Mouse (Mus musculus): ENCODE results near the gene Zzz3.

Zzz3 gene

DNA sequence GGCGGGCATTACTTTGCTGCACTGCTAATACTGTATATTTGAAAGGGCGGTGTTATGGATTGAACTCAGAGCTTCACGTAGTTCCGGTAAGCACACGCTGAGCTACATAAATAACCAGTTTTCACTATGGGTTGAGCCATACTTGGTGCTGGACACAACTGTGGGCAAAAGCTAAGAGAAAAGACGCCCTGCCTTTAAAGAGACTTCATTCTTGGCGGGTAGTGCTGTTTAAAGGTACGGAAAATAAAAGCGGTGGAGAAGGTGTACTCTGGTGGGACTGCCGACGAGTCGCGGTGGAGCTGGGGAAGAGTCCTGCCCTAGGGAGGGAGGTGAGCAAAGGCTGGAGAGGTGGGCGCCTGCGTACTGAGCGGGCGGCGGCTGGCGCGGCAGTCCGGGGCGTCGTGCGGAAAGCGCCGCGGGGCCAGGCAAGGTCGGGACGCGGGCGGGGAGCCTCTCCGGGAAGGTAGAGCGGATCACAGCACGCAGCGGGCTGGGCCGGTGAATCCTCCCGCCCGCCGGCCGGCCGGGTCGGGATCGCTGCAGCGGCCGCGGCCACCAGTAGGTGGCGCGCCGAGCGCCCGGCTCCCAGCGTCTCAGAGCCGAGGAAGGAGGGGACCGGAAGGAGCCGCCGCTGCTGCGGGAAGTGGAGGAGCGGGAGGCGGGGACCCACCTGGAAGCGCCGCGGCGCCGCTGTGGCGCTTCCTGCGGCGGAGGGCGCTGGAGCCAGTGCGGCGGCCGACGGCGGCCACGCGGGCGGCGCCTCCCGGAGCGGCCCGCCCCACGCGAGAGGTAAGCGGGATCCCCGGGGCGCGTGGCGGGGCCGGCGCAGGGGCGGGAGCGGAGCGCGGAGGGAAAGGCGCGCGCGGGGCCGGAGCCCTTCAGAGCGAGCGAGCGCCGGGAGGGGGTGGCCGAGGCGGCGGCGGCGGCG is at the start of gene Zzz3:
Zzz3 (plus strand) TSS at position 124 of the 928 bp plus-strand sequence.
- peak; percentile 78 to 87 for DNase-seq (ENCODE audit: low spot score in 2 of 2)

- peak; percentile 90 to 96 for DNase-seq (ENCODE audit: low spot score in 2 of 2)
Measured at GRCm38 (mm10) chr3:152345732-152346632, 49.3 kb upstream of the Zzz3 start, which contains the start of gene Usp33. TSS of gene Usp33 (plus strand) at chr3:152346478.

- DNase-seq (ENCODE audit: low spot score in 2 of 2): peak in 1 of 2 experiments; percentile 27
Measured at GRCm38 (mm10) chr3:152346633-152347141, 48.6 kb upstream of the Zzz3 start.

GRCm38 (mm10) chr3:152347227-152347626 is 48.0 kb upstream of the Zzz3 start:
- DNase-seq (ENCODE audit: low spot score in 2 of 2): no peak

- DNase-seq (ENCODE audit: low spot score in 2 of 2): no peak
Measured at GRCm38 (mm10) chr3:152348011-152348830, 47.1 kb upstream of the Zzz3 start.

- no peak for DNase-seq (ENCODE audit: low spot score in 2 of 2)
Measured at GRCm38 (mm10) chr3:152350431-152350830, 44.8 kb upstream of the Zzz3 start.

DNA sequence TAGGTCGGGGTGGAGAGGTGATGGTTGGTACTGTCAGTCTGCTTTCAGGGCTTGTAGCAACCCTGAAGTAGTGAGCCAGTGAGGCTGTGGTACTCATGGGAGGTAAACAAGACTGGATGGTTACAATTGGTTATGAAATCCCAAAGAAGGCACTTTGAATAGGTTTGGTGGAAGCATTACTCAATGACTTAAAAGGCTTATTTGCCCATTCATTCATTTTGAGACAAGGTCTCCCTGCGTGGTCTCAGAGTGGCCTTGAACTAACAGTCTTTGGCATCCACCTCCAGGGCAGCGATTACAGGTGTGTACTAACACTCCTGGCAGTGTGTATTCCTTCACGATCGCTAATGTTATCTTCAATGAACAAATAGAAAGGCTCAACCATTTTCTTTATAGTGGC is 44.3 kb upstream of the Zzz3 start:
- no peak for DNase-seq (ENCODE audit: low spot score in 2 of 2)

- DNase-seq (ENCODE audit: low spot score in 2 of 2): no peak
Measured at GRCm38 (mm10) chr3:152352289-152352688, 43.0 kb upstream of the Zzz3 start.

- DNase-seq (ENCODE audit: low spot score in 2 of 2): no peak
Measured at GRCm38 (mm10) chr3:152353434-152354177, 41.7 kb upstream of the Zzz3 start.

DNA sequence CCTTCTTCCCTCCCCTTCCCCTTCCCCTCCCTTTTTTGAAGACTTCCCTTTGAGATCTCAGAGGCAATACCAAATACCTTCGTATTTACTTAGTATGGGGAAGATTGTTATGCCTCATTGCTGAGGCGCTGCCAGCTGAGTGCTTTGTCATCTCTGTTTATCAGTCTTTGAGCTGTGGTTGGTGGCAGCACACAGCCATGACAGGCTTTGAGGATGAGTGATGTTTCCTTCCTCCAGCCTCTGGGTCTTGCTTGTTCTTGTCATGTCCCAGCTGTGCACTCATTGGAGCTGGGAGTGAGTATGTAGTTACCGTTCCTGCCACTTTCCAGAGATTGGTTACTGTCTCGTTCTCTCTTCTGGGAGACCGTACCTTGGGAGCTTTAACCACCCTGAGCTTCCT is 39.9 kb upstream of the Zzz3 start:
- no peak for DNase-seq (ENCODE audit: low spot score in 2 of 2)

DNA sequence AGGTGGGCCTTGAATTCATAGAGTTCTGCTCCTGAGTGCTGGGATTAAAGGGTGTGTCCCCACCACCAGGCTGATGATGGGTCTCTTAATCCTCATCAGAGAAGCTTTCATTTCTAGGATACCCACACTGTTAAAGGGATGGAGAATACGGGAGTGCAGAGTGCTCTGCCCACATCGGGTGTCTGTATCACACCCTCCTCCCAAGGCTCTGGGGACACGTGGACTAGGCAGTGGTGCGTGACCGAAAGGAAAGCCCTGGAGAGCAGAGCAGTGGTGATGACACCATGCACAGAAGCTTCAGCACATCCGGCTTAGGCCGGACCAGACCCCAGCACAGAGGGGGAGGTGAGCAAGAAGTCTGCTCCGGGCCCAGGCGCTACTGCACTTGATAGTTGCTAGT is 38.5 kb upstream of the Zzz3 start:
- no peak for DNase-seq (ENCODE audit: low spot score in 2 of 2)

DNA sequence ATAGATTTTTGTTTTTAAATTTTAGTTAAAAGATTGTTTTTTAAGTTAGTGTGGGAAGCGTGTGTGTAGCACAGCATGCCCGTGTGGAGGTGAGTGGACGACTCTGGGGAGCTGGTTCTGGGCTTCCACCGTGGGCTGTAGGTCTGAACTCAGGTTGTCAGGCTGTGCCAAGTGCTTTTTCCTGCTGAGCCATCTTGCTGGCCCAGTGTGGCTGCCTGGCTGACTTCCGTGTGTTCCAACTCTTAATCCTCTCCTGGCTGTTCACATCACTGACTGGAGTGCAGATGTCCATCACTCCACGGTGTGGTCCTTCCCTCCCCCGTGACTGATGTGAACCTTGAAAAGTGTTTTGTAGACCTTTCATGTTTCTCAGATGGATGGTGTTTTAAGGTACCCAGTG is 36.1 kb upstream of the Zzz3 start:
- DNase-seq (ENCODE audit: low spot score in 2 of 2): no peak

GRCm38 (mm10) chr3:152364181-152364580 is 31.1 kb upstream of the Zzz3 start:
- DNase-seq (ENCODE audit: low spot score in 2 of 2): no peak

- DNase-seq (ENCODE audit: low spot score in 2 of 2): no peak
Measured at GRCm38 (mm10) chr3:152376063-152376462, 19.2 kb upstream of the Zzz3 start.

- DNase-seq (ENCODE audit: low spot score in 2 of 2): no peak
Measured at GRCm38 (mm10) chr3:152384106-152384505, 11.2 kb upstream of the Zzz3 start.

GRCm38 (mm10) chr3:152396278-152396987 is 1.2 kb downstream of the Zzz3 start:
- peak; percentile 93 to 97 for DNase-seq (ENCODE audit: low spot score in 2 of 2)

DNA sequence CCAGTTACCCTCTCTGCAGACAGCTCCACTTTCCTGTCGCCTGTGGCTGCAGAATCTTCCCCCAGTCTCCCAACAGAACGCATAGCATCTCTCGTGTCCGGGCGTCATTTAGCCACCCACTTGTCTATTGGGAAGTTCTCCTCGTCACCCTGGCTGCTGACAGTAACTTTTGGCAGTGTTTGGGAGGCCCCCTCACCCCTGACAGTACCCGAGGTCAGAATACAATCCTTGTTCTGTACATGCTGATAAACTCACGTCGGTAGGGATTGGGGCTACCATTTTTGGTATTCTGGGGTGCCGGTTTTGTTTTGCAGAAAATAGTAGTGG is 1.7 kb downstream of the Zzz3 start:
- DNase-seq (ENCODE audit: low spot score in 2 of 2): peak in 1 of 2 experiments; percentile 16

DNA sequence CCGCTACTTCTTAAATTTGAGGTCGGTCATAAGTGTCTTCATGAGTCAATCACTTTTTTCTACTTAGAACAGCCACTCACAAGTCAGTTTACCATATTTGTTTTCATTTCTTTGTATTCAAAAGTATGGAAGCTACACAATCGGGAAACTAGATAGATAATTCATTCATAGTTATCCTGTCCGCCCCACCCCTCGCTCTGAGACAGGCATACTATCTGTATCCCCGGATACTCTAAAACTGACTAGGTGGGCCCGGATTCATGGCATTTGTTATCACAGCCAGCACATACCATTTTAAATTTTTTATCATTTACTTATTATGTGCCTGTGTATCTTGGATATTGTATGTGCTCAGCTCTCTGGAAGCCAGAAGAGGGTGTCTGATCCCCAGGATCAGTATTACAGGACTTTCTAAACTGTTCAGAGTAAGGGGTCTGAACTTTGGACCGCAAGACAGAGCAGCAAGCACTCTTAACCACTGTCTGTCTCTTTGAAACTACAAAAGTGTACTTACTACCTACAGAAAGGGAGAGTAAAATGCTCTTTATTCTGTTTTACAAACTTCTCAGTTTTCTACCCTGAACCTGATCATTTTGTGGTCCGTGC is 2.2 kb downstream of the Zzz3 start:
- no peak for DNase-seq (ENCODE audit: low spot score in 2 of 2)

GRCm38 (mm10) chr3:152400441-152400840 is 5.2 kb downstream of the Zzz3 start:
- peak; percentile 27 to 54 for DNase-seq (ENCODE audit: low spot score in 2 of 2)

DNA sequence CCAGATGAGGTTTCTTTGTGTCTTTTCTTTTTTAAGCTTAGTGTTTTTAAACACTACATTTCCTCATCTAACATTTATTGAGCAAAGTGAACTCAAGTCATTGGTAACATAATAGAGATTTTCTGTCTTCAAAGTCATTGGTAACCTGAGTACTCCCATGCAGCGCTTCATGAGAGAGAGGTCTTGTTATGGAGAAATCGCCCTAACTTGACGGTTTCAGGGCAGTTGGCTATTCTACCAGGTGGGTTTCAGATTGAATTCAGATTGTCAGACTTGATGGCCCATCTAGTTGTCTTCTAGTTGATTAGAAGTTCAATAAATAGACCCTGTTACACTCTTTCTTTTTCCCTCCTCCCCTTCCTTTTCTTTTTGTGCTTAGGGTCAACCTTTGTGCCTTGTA is 5.6 kb downstream of the Zzz3 start:
- DNase-seq (ENCODE audit: low spot score in 2 of 2): no peak
